Mouse (Mus musculus) hindbrain, embryonic 16.5 days (tissue): ENCODE results near the gene Psmc3ip. TPM values are rescaled to one million over a fixed set of nuclear protein-coding genes. Genes with fewer than 3 reads are reported as not detected.

Experiments
- ATAC-seq: fragments of 200-750 bp; cut with Nextera tagmentation; 2 replicates; pipeline ENCODE4 v1.8.0; 2017; ENCODE audit warnings: moderate TSS enrichment, moderate library complexity
- H3K27ac ChIP-seq: fragments of 300-500 bp; sonication (generic); 2 replicates; pipeline ENCODE4 v1.5.1; 2014; ENCODE audit warnings: low read depth, mild to moderate bottlenecking, control low read depth, low read length, moderate library complexity
- H3K27me3 ChIP-seq: fragments of 300-500 bp; sonication (generic); replicated peaks from 2 replicates; pipeline ENCODE4 v1.6.1; 2014; ENCODE audit warnings: low read length; ENCODE audit not compliant: control insufficient read depth, insufficient read depth
- H3K36me3 ChIP-seq: fragments of 300-500 bp; sonication (generic); 2 replicates; pipeline ENCODE4 v1.6.1; 2014; ENCODE audit warnings: mild to moderate bottlenecking, low read length, moderate library complexity, mixed read lengths; ENCODE audit not compliant: control insufficient read depth, insufficient read depth
- H3K4me1 ChIP-seq: fragments of 300-500 bp; sonication (generic); 2 replicates; pipeline ENCODE4 v1.6.1; 2014; ENCODE audit warnings: low read depth, low read length; ENCODE audit not compliant: control insufficient read depth, insufficient read depth
- H3K4me2 ChIP-seq: fragments of 300-500 bp; sonication (generic); 2 replicates; pipeline ENCODE4 v1.6.1; 2014; ENCODE audit warnings: mild to moderate bottlenecking, low read length, control low read depth, moderate library complexity
- H3K4me3 ChIP-seq: fragments of 300-500 bp; sonication (generic); 2 replicates; pipeline ENCODE4 v1.5.1; 2014; ENCODE audit warnings: mild to moderate bottlenecking, low read length, control low read depth, moderate library complexity
- H3K9ac ChIP-seq: fragments of 300-500 bp; sonication (generic); 2 replicates; pipeline ENCODE4 v1.6.1; 2014; ENCODE audit warnings: low read depth, mild to moderate bottlenecking, control low read depth, low read length, moderate library complexity
- H3K9me3 ChIP-seq: fragments of 300-500 bp; sonication (generic); 2 replicates; pipeline ENCODE4 v1.6.1; 2014; ENCODE audit warnings: mild to moderate bottlenecking, low read length, moderate library complexity; ENCODE audit not compliant: control insufficient read depth
- WGBS: fragments of 180-500 bp; shearing (Covaris S2); extraction: QIAGEN DNeasy Blood & Tissue Kit; methylation state at CpG from one replicate; pipeline ENCODE4 v1.1.7; 2014; 5-methylcytosine and 5-hydroxymethylcytosine counted together
- polyA plus RNA-seq: library from polyadenylated mRNA; unstranded; fragments of >200 nt; fragmentation: Nextera tagmentation; extraction: Ambion mirVana; gene quantifications from 2 replicates; pipeline ENCODE4 v1.2.1, GENCODE M21; 2015

Gene Psmc3ip
- polyA plus RNA-seq, 1 experiment from 2014 or later, result 17.9 TPM

DNA sequence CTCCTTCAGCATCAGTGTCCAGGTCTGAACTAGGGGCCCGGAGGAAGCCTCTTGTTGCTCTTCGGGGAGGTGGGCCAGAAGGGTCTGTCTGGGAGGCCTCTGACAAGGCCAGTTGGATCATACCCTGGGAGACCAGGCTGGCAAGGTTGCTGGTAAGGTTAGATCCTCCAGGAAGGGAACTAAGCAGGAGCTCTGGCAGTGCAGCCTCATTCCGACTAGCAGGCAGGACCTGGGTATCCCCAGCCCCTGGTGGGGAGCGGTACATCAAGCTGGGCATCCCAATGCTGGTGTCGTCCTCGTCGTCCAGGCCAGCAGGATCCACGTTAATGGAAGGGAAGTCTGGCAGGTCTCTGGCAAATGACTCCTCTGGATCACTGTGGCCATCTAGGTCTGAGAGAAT lies 3.0 kb upstream of the Psmc3ip start:
- no peaks in the 10 kb centered on the region for H3K9me3 ChIP-seq
- H3K36me3 ChIP-seq, result peaks cover 43% of the 10 kb centered on the region
- ATAC-seq, result no peak
- H3K4me2 ChIP-seq, result no peak overlapping the region
- H3K9ac ChIP-seq, result no peak overlapping the region
- H3K27ac ChIP-seq, result no peak overlapping the region
- H3K4me3 ChIP-seq, result no peak overlapping the region
- H3K27me3 ChIP-seq, result no peaks in the 10 kb centered on the region
- WGBS, result 90% methylated on average over 8 of the region's 8 CpGs
- peaks cover 11% of the 10 kb centered on the region for H3K4me1 ChIP-seq

DNA sequence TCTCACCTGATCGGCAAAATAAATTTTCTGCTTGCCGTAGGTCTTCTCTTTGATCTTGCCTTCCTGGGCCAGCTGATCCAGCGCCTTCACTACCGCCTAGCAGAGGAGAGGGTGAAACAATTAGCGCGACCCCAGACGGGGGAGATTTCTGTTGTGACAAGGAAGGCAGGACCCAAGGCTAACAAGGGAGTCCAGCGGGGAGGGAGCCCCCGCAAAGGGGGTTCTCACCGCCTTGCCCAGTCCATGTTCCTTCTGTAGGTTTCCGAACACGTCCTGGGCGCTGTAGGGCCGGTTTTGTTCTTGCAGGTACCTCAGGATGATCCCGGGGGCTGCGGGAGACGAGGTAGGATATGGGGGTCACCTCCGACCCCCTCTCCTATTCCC lies 314 bp downstream of the Psmc3ip start:
- Histone ChIP-seq H3K4me1 (peaks cover 11% of the 10 kb centered on the region), H3K27ac (peak overlapping the region; percentile 96), H3K9ac (peak overlapping the region; percentile 93), H3K4me3 (peak overlapping the region; percentile 81), H3K9me3 (no peaks in the 10 kb centered on the region), H3K27me3 (no peaks in the 10 kb centered on the region), H3K36me3 (peaks cover 60% of the 10 kb centered on the region), H3K4me2 (peak overlapping the region; percentile 92)
- ATAC-seq, result no peak
- WGBS, result 2% methylated on average over 18 of the region's 18 CpGs

DNA sequence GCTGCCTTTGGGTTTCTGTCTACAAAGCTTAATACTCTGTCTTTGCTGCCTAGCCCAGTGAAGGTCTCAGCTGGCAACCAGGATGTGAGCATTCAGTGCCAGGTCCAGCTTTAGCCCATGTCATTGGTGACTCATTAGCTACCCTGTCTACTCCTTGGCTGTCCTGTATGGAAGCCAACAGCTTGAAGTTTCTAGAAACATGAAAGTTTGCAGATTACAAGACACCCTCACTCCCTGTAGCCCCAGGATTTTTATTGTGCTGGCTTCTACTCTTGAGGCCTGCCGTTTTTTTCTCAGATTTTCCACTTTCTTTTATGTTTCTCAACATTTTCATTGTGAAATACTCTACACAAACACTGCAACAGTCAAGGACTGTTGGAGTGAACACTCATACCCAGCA lies 5.3 kb downstream of the Psmc3ip start:
- H3K9ac ChIP-seq, result no peak overlapping the region
- H3K4me2 ChIP-seq, result no peak overlapping the region
- WGBS, result 95% methylated on average over 1 of the region's 1 CpGs
- H3K27ac ChIP-seq, result no peak overlapping the region
- H3K27me3 ChIP-seq, result no peaks in the 10 kb centered on the region
- H3K9me3 ChIP-seq, result no peaks in the 10 kb centered on the region
- H3K4me1 ChIP-seq, result peaks cover 29% of the 10 kb centered on the region
- no peak for ATAC-seq
- H3K4me3 ChIP-seq, result no peak overlapping the region
- H3K36me3 ChIP-seq, result peaks cover 45% of the 10 kb centered on the region

DNA sequence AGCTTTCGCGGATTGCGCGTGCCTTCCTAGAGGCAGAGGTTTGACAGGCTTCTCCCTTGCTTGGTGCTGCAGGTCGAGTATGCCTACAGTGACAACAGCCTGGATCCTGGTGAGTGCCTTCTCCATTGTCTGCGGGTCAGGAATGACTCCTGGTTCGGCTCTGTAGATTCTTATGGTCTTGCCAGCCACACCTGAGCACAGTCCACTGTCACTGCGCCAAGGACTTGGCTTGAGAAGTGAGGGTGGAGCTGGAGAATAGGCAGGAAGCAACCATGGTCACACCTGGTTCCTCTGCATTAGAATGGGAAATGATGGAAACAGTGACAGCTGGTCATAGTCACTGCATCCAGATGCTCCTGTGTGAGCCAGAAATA lies 7.6 kb downstream of the Psmc3ip start:
- Histone ChIP-seq H3K4me1 (peaks cover 31% of the 10 kb centered on the region), H3K27ac (peak overlapping the region; percentile 86), H3K4me2 (peak overlapping the region; percentile 97), H3K4me3 (peak overlapping the region; percentile 92), H3K9ac (peak overlapping the region; percentile 95), H3K36me3 (peaks cover 39% of the 10 kb centered on the region), H3K9me3 (no peaks in the 10 kb centered on the region), H3K27me3 (no peaks in the 10 kb centered on the region)
- WGBS, result 8% methylated on average over 8 of the region's 8 CpGs
- no peak for ATAC-seq

DNA sequence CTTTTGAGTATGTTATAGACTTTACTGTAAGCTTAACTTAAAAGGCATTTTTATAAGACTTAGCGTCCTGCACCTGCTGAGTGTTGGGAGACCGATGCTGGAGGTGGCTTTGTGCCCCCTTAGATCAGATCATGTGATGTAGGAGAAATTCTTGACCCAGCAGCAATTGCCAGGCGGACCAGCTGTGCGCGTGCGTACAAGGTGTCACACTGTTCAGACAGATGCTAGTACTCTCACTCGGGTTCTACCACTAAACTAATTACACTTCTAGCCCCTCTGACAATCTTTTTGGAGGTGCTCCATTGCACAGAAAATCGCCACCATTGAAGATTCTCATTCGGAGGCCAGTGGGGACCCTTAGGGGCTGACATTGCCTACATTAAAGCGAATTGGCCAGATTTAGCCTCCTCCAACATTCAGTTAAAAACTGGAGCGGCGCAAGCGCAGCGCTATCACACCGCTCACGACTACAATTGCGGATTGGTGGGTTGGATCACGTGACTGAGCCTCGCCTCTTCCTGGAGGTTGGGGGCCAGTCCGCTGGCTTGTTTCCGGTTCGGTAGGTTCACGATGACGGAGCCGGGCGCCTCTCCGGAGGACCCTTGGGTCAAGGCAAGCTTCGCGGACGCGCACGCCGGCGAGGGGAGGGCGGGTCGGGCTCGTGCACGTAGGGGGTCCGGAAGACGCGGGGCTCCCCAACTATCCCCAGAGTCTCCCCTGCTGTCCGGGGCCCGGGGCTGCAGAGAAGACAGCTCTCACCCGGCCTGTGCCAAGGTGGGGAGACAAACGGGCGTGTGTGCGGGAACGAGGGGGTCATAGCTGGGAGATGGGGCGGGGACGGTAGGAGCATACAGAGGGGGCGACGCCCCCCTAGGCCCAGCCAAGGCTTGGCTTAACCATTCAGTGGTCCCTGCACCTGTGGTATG lies 8.2 kb downstream of the Psmc3ip start, which contains the start of gene Mlx:
Gene Mlx (plus strand): TSS at position 522 of the 926 bp plus-strand sequence.
- H3K9ac ChIP-seq, result peak within 1 kb of the TSS; percentile 95
- peaks cover 31% of the 10 kb centered on the region for H3K4me1 ChIP-seq
- no peaks in the 10 kb centered on the region for H3K27me3 ChIP-seq
- peak within 1 kb of the TSS; percentile 86 for H3K27ac ChIP-seq
- H3K4me3 ChIP-seq, result peak within 1 kb of the TSS; percentile 92
- no peaks in the 10 kb centered on the region for H3K9me3 ChIP-seq
- H3K4me2 ChIP-seq, result peak within 1 kb of the TSS; percentile 97
- peak; percentile 86 for ATAC-seq
- WGBS, result under 1% methylated on average over 51 of the region's 52 CpGs
- H3K36me3 ChIP-seq, result peaks cover 32% of the 10 kb centered on the region

DNA sequence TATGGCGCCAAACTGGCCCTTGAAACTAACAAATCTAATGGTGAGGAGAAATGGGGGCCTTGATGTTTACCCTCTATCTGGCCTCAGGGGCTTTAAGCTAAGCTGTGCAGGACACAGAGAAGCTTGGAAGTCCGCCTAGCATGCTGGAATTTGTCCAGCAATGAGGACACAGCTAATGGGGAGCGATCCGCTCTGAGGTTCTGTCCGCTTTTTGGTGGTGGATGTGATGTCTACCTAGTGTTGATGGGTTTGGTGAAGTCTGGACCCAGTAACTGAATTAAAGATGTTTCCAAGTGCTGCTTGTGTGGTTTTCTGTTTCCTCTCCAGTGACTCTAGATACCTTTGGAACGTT lies 8.9 kb downstream of the Psmc3ip start:
- no peaks in the 10 kb centered on the region for H3K27me3 ChIP-seq
- H3K4me1 ChIP-seq, result peaks cover 35% of the 10 kb centered on the region
- H3K27ac ChIP-seq, result peak overlapping the region; percentile 86
- peaks cover 26% of the 10 kb centered on the region for H3K36me3 ChIP-seq
- H3K4me2 ChIP-seq, result peak overlapping the region; percentile 97
- no peaks in the 10 kb centered on the region for H3K9me3 ChIP-seq
- H3K9ac ChIP-seq, result peak overlapping the region; percentile 95; the same call in 1 of the 2 replicates
- no peak overlapping the region for H3K4me3 ChIP-seq
- ATAC-seq, result no peak
- WGBS, result 79% methylated on average over 6 of the region's 6 CpGs

GRCm38 (mm10) chr11:101085617-101086322 lies 9.5 kb downstream of the Psmc3ip start:
- Histone ChIP-seq H3K4me1 (peaks cover 35% of the 10 kb centered on the region), H3K9ac (no peak overlapping the region), H3K27ac (peak overlapping the region; percentile 86; the same call in 1 of the 2 replicates), H3K36me3 (peaks cover 21% of the 10 kb centered on the region), H3K4me2 (no peak overlapping the region), H3K4me3 (no peak overlapping the region), H3K27me3 (peaks cover 1% of the 10 kb centered on the region; the same call in 1 of the 2 replicates), H3K9me3 (no peaks in the 10 kb centered on the region)
- ATAC-seq, result no peak
- 93% methylated on average over 18 of the region's 18 CpGs for WGBS

GRCm38 (mm10) chr11:101084811-101085210 lies 10.4 kb downstream of the Psmc3ip start:
- H3K4me1 ChIP-seq, result peaks cover 35% of the 10 kb centered on the region
- no peak overlapping the region for H3K4me2 ChIP-seq
- ATAC-seq, result no peak
- H3K4me3 ChIP-seq, result no peak overlapping the region
- H3K36me3 ChIP-seq, result peaks cover 11% of the 10 kb centered on the region
- no peak overlapping the region for H3K27ac ChIP-seq
- no peaks in the 10 kb centered on the region for H3K9me3 ChIP-seq
- H3K9ac ChIP-seq, result no peak overlapping the region
- H3K27me3 ChIP-seq, result peaks cover 11% of the 10 kb centered on the region
- WGBS, result 95% methylated on average over 12 of the region's 12 CpGs

GRCm38 (mm10) chr11:101084246-101084645 lies 11.0 kb downstream of the Psmc3ip start:
- Histone ChIP-seq H3K27me3 (peaks cover 16% of the 10 kb centered on the region), H3K36me3 (peaks cover 6% of the 10 kb centered on the region), H3K4me2 (no peak overlapping the region), H3K4me3 (no peak overlapping the region), H3K9ac (no peak overlapping the region), H3K27ac (no peak overlapping the region), H3K9me3 (no peaks in the 10 kb centered on the region), H3K4me1 (peaks cover 35% of the 10 kb centered on the region)
- ATAC-seq, result no peak
- 88% methylated on average over 14 of the region's 14 CpGs for WGBS
